Mouse (Mus musculus): ENCODE results near the gene Chrna9.

Gene Chrna9

DNA sequence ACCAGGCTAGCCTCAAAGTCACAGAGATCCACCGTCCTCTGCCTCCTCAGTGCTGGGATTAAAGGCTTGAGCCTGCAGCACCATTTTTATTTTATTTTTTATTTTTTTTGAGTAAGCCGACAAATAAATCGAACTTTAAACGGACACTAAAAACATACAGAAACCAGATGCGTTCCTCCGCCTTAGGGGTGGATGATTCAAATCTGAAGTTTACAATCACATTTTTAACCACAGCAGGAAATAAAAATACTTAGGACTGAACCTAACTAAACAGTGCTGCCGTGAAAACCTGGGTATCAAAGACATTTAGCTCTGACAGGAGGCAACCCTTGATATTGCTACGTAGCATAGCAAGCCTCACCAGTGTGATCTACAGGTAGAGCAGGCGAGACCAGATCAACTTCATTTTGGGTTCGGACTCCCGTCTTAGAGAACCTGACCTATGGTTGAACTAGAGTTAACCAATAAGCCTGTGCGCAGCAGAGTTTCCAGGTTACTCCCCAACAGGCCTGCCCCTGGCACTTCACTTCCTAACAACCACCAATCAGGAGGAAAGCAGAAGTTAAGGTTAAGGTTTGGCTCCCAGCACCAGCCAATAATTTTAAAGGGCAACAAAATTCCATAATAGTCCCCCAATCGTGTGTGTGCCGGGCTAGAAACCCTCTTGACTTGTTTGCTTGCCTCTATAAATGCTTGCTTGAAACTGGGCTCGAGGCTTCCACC is 73.7 kb downstream of the Chrna9 start:
- DNase-seq (ENCODE audit: low read depth, low spot score), result peak; percentile 46

- no peak for DNase-seq (ENCODE audit: low read depth, low spot score)
Observed at GRCm38 (mm10) chr5:66013999-66014398, 79.3 kb downstream of the Chrna9 start.

DNA sequence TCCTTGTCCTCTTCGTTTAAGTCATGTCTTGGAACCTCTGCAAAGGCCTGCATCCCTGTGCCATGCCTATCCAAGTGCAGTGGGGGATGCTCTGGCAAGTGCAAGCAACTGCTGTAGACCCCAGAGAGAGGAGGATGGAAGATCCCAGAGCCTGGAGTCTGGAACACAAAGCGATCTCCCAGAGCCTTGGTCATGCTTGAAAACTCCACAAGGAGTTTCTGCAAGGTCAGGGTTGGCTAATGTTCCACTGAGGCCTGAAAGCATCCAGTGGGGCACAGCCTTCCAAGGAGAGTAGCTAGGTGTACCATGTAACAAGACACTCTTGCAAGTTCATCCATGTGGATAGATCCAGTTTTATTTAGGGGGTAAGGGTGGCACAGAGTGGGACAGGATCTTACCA is 79.7 kb downstream of the Chrna9 start:
- no peak for DNase-seq (ENCODE audit: low read depth, low spot score)

DNA sequence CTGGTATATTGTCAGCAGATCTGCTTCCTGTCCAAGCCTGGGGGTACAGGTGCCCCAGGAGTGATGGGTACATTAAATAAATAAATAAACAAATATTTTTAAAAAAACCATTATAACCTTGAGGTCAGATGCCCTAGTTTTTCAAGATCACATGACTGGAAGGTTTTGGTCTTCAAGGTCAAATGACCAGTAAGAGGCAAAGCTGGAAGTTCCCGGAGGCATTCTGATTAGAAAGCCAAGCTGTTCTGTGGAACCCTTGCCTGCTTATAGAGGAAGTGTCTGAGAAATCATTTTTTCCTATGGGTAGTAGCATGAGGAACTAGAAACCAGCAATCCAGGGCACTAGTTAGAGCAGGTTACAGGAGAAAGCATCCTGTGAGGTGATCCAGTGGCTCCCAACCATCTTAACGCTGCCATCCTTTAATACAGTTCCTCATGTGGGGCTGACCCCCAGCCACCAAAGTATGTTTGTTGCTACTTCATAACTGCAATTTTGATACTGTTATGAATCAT is 80.8 kb downstream of the Chrna9 start:
- DNase-seq (ENCODE audit: low read depth, low spot score), result no peak

GRCm38 (mm10) chr5:66026796-66027195 is 92.1 kb downstream of the Chrna9 start:
- DNase-seq (ENCODE audit: low read depth, low spot score), result no peak

Measured in CD4-positive helper T cell, adult 2 months (primary cell).